Mouse (Mus musculus): Measurements from ENCODE around the gene D17H6S53E. TPM values are rescaled to one million over a fixed set of nuclear protein-coding genes. Genes with fewer than 3 reads are reported as not detected.

The D17H6S53E gene
- polyA plus RNA-seq, 1 experiment from 2014 or later: 4.4 TPM

GRCm38 (mm10) chr17:35097164-35097655 lies 29.0 kb upstream of the D17H6S53E start:
- ATAC-seq: no peak
- DNase-seq: no peak
- peaks cover under 1% of the 10 kb centered on the region; the same call in 1 of the 2 replicates for H3K4me1 ChIP-seq (ENCODE audit: insufficient read depth)
- TF ChIP-seq EP300 (IDR thresholded peaks at IDR 0.05; ENCODE audit: low read depth): no peak
- TF ChIP-seq CTCF (IDR thresholded peaks at IDR 0.05; ENCODE audit: low read depth): no peak
- no peak overlapping the region for H3K9ac ChIP-seq (replicated peaks)
- no peak overlapping the region for H3K4me2 ChIP-seq (ENCODE audit: low read depth, low read length)
- no peaks in the 10 kb centered on the region for H3K9me3 ChIP-seq (ENCODE audit: low read length)
- H3K36me3 ChIP-seq (replicated peaks; ENCODE audit: insufficient read depth, low read length): peaks cover 72% of the 10 kb centered on the region
- H3K27me3 ChIP-seq (ENCODE audit: insufficient read depth, low read length): no peaks in the 10 kb centered on the region
- no peak overlapping the region for H3K27ac ChIP-seq (ENCODE audit: low read depth)
- WGBS (ENCODE audit: insufficient replicate concordance): 91% methylated on average over 12 of the region's 12 CpGs
- no peak overlapping the region for H3K4me3 ChIP-seq (ENCODE audit: low read depth, low read length)

GRCm38 (mm10) chr17:35100196-35100765 lies 25.9 kb upstream of the D17H6S53E start:
- Histone ChIP-seq H3K27ac (ENCODE audit: low read depth) (no peak overlapping the region), H3K27me3 (ENCODE audit: insufficient read depth, low read length) (no peaks in the 10 kb centered on the region), H3K9me3 (ENCODE audit: low read length) (no peaks in the 10 kb centered on the region), H3K9ac (replicated peaks) (no peak overlapping the region), H3K4me3 (ENCODE audit: low read depth, low read length) (no peak overlapping the region), H3K4me1 (ENCODE audit: insufficient read depth) (peaks cover 28% of the 10 kb centered on the region), H3K36me3 (replicated peaks; ENCODE audit: insufficient read depth, low read length) (peaks cover 57% of the 10 kb centered on the region), H3K4me2 (ENCODE audit: low read depth, low read length) (no peak overlapping the region)
- WGBS (ENCODE audit: insufficient replicate concordance): 65% methylated on average over 10 of the region's 10 CpGs
- no peak for TF ChIP-seq CTCF (IDR thresholded peaks at IDR 0.05; ENCODE audit: low read depth)
- no peak for TF ChIP-seq EP300 (IDR thresholded peaks at IDR 0.05; ENCODE audit: low read depth)
- no peak for ATAC-seq
- DNase-seq: no peak

GRCm38 (mm10) chr17:35101161-35101560 lies 25.0 kb upstream of the D17H6S53E start:
- Histone ChIP-seq H3K27me3 (ENCODE audit: insufficient read depth, low read length) (no peaks in the 10 kb centered on the region), H3K4me3 (ENCODE audit: low read depth, low read length) (no peak overlapping the region), H3K36me3 (replicated peaks; ENCODE audit: insufficient read depth, low read length) (peaks cover 54% of the 10 kb centered on the region), H3K4me2 (ENCODE audit: low read depth, low read length) (no peak overlapping the region), H3K4me1 (ENCODE audit: insufficient read depth) (peaks cover 37% of the 10 kb centered on the region), H3K27ac (ENCODE audit: low read depth) (no peak overlapping the region), H3K9ac (replicated peaks) (no peak overlapping the region), H3K9me3 (ENCODE audit: low read length) (no peaks in the 10 kb centered on the region)
- WGBS (ENCODE audit: insufficient replicate concordance): 83% methylated on average over 11 of the region's 11 CpGs
- ATAC-seq: no peak
- no peak for TF ChIP-seq EP300 (IDR thresholded peaks at IDR 0.05; ENCODE audit: low read depth)
- no peak for TF ChIP-seq CTCF (IDR thresholded peaks at IDR 0.05; ENCODE audit: low read depth)
- DNase-seq: no peak

GRCm38 (mm10) chr17:35102299-35102698 lies 23.9 kb upstream of the D17H6S53E start:
- TF ChIP-seq EP300 (IDR thresholded peaks at IDR 0.05; ENCODE audit: low read depth): no peak
- TF ChIP-seq CTCF (IDR thresholded peaks at IDR 0.05; ENCODE audit: low read depth): no peak
- 77% methylated on average over 8 of the region's 8 CpGs for WGBS (ENCODE audit: insufficient replicate concordance)
- H3K9me3 ChIP-seq (ENCODE audit: low read length): no peaks in the 10 kb centered on the region
- H3K9ac ChIP-seq (replicated peaks): peak overlapping the region; percentile 34; the same call in 1 of the 2 replicates
- ATAC-seq (no peak), DNase-seq (no peak)
- no peak overlapping the region for H3K4me3 ChIP-seq (ENCODE audit: low read depth, low read length)
- peaks cover 38% of the 10 kb centered on the region for H3K4me1 ChIP-seq (ENCODE audit: insufficient read depth)
- no peak overlapping the region for H3K4me2 ChIP-seq (ENCODE audit: low read depth, low read length)
- H3K36me3 ChIP-seq (replicated peaks; ENCODE audit: insufficient read depth, low read length): peaks cover 43% of the 10 kb centered on the region
- H3K27ac ChIP-seq (ENCODE audit: low read depth): no peak overlapping the region
- no peaks in the 10 kb centered on the region for H3K27me3 ChIP-seq (ENCODE audit: insufficient read depth, low read length)

GRCm38 (mm10) chr17:35103221-35103690 lies 22.9 kb upstream of the D17H6S53E start:
- H3K4me1 ChIP-seq (ENCODE audit: insufficient read depth): peaks cover 38% of the 10 kb centered on the region
- TF ChIP-seq CTCF (IDR thresholded peaks at IDR 0.05; ENCODE audit: low read depth): no peak
- TF ChIP-seq EP300 (IDR thresholded peaks at IDR 0.05; ENCODE audit: low read depth): peak; percentile 62
- H3K9ac ChIP-seq (replicated peaks): peak overlapping the region; percentile 26; the same call in 1 of the 2 replicates
- 0 out of 2 replicates have a peak overlapping the region, but pooled peaks have one; percentile 42 for H3K4me2 ChIP-seq (ENCODE audit: low read depth, low read length)
- H3K36me3 ChIP-seq (replicated peaks; ENCODE audit: insufficient read depth, low read length): peaks cover 37% of the 10 kb centered on the region
- 37% methylated on average over 6 of the region's 6 CpGs for WGBS (ENCODE audit: insufficient replicate concordance)
- ATAC-seq (peak; percentile 22), DNase-seq (peak; percentile 44)
- no peaks in the 10 kb centered on the region for H3K27me3 ChIP-seq (ENCODE audit: insufficient read depth, low read length)
- H3K9me3 ChIP-seq (ENCODE audit: low read length): no peaks in the 10 kb centered on the region
- no peak overlapping the region for H3K4me3 ChIP-seq (ENCODE audit: low read depth, low read length)
- H3K27ac ChIP-seq (ENCODE audit: low read depth): peak overlapping the region; percentile 48; the same call in 1 of the 2 replicates

GRCm38 (mm10) chr17:35104079-35104478 lies 22.1 kb upstream of the D17H6S53E start:
- 68% methylated on average over 7 of the region's 7 CpGs for WGBS (ENCODE audit: insufficient replicate concordance)
- H3K4me3 ChIP-seq (ENCODE audit: low read depth, low read length): no peak overlapping the region
- ATAC-seq (no peak), DNase-seq (no peak)
- peaks cover 29% of the 10 kb centered on the region for H3K36me3 ChIP-seq (replicated peaks; ENCODE audit: insufficient read depth, low read length)
- H3K9me3 ChIP-seq (ENCODE audit: low read length): no peaks in the 10 kb centered on the region
- no peak for TF ChIP-seq EP300 (IDR thresholded peaks at IDR 0.05; ENCODE audit: low read depth)
- TF ChIP-seq CTCF (IDR thresholded peaks at IDR 0.05; ENCODE audit: low read depth): no peak
- peaks cover 38% of the 10 kb centered on the region for H3K4me1 ChIP-seq (ENCODE audit: insufficient read depth)
- peak overlapping the region; percentile 48 for H3K27ac ChIP-seq (ENCODE audit: low read depth)
- peak overlapping the region; percentile 26; the same call in 1 of the 2 replicates for H3K9ac ChIP-seq (replicated peaks)
- peak overlapping the region; percentile 42; the same call in 1 of the 2 replicates for H3K4me2 ChIP-seq (ENCODE audit: low read depth, low read length)
- H3K27me3 ChIP-seq (ENCODE audit: insufficient read depth, low read length): no peaks in the 10 kb centered on the region

Data from liver, postnatal 0 days (tissue).